Mouse (Mus musculus): ENCODE measurements around the gene Slc38a9. TPM values are rescaled to one million over a fixed set of nuclear protein-coding genes. Genes with fewer than 3 reads are reported as not detected.

The Slc38a9 gene
- polyA plus RNA-seq, 1 experiment from 2014 or later: 6.6 TPM

- H3K36me3 ChIP-seq (ENCODE audit: control insufficient read depth, insufficient read depth): no peaks in the 10 kb centered on the region
- H3K27me3 ChIP-seq (replicated peaks; ENCODE audit: control insufficient read depth, insufficient read depth, low read length): no peaks in the 10 kb centered on the region
- no peak for ATAC-seq
- H3K4me3 ChIP-seq (ENCODE audit: low read depth, low read length): no peak overlapping the region
- no peaks in the 10 kb centered on the region for H3K9me3 ChIP-seq (ENCODE audit: control insufficient read depth)
- no peaks in the 10 kb centered on the region for H3K4me1 ChIP-seq (replicated peaks; ENCODE audit: control insufficient read depth, insufficient read depth, low read length)
- H3K27ac ChIP-seq (ENCODE audit: low read depth, low read length): no peak overlapping the region
- no peak for TF ChIP-seq CTCF (IDR thresholded peaks at IDR 0.05; ENCODE audit: low read depth)
- 86% methylated on average over 6 of the region's 6 CpGs for WGBS
- H3K9ac ChIP-seq (ENCODE audit: low read depth, low read length): no peak overlapping the region
- H3K4me2 ChIP-seq (replicated peaks; ENCODE audit: low read depth): no peak overlapping the region
Observed at GRCm38 (mm10) chr13:112740073-112740472, 79.5 kb downstream of the Slc38a9 start.

- H3K4me3 ChIP-seq (ENCODE audit: low read depth, low read length): no peak overlapping the region
- no peak overlapping the region for H3K4me2 ChIP-seq (replicated peaks; ENCODE audit: low read depth)
- 33% methylated on average over 14 of the region's 14 CpGs for WGBS
- no peak for ATAC-seq
- no peaks in the 10 kb centered on the region for H3K4me1 ChIP-seq (replicated peaks; ENCODE audit: control insufficient read depth, insufficient read depth, low read length)
- H3K9ac ChIP-seq (ENCODE audit: low read depth, low read length): no peak overlapping the region
- no peak overlapping the region for H3K27ac ChIP-seq (ENCODE audit: low read depth, low read length)
- no peaks in the 10 kb centered on the region for H3K27me3 ChIP-seq (replicated peaks; ENCODE audit: control insufficient read depth, insufficient read depth, low read length)
- no peaks in the 10 kb centered on the region for H3K9me3 ChIP-seq (ENCODE audit: control insufficient read depth)
- no peaks in the 10 kb centered on the region for H3K36me3 ChIP-seq (ENCODE audit: control insufficient read depth, insufficient read depth)
- no peak for TF ChIP-seq CTCF (IDR thresholded peaks at IDR 0.05; ENCODE audit: low read depth)
Observed at GRCm38 (mm10) chr13:112742076-112742830, 81.7 kb downstream of the Slc38a9 start.

DNA sequence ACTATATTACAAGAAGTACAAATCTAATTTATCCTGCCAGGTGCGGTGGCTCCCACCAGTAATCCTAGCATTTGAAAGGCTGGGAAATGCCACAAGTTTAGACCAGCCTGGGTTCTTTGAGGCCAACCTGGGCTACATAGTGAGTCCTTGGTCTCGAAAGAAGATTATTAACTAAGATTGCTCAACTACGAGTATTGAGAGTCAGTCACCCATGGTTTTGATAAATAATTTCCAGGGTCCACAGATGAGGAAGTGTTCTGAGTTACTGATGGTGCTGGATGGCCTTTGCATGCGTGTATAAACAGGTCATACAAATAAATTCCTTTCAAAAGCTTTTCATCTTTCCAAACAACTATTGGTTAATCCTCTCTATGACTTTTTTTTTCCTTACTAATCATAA is 83.1 kb downstream of the Slc38a9 start:
- Histone ChIP-seq H3K27me3 (replicated peaks; ENCODE audit: control insufficient read depth, insufficient read depth, low read length) (no peaks in the 10 kb centered on the region), H3K4me1 (replicated peaks; ENCODE audit: control insufficient read depth, insufficient read depth, low read length) (no peaks in the 10 kb centered on the region), H3K27ac (ENCODE audit: low read depth, low read length) (no peak overlapping the region), H3K4me2 (replicated peaks; ENCODE audit: low read depth) (no peak overlapping the region), H3K36me3 (ENCODE audit: control insufficient read depth, insufficient read depth) (no peaks in the 10 kb centered on the region), H3K9me3 (ENCODE audit: control insufficient read depth) (no peaks in the 10 kb centered on the region), H3K4me3 (ENCODE audit: low read depth, low read length) (no peak overlapping the region), H3K9ac (ENCODE audit: low read depth, low read length) (no peak overlapping the region)
- TF ChIP-seq CTCF (IDR thresholded peaks at IDR 0.05; ENCODE audit: low read depth): no peak
- WGBS: 68% methylated on average over 4 of the region's 4 CpGs
- no peak for ATAC-seq

GRCm38 (mm10) chr13:112744061-112744849 is 83.7 kb downstream of the Slc38a9 start:
- Histone ChIP-seq H3K27ac (ENCODE audit: low read depth, low read length) (no peak overlapping the region), H3K4me2 (replicated peaks; ENCODE audit: low read depth) (no peak overlapping the region), H3K9me3 (ENCODE audit: control insufficient read depth) (no peaks in the 10 kb centered on the region), H3K9ac (ENCODE audit: low read depth, low read length) (no peak overlapping the region), H3K36me3 (ENCODE audit: control insufficient read depth, insufficient read depth) (no peaks in the 10 kb centered on the region), H3K27me3 (replicated peaks; ENCODE audit: control insufficient read depth, insufficient read depth, low read length) (no peaks in the 10 kb centered on the region), H3K4me3 (ENCODE audit: low read depth, low read length) (no peak overlapping the region), H3K4me1 (replicated peaks; ENCODE audit: control insufficient read depth, insufficient read depth, low read length) (no peaks in the 10 kb centered on the region)
- WGBS: 80% methylated on average over 15 of the region's 15 CpGs
- no peak for ATAC-seq
- TF ChIP-seq CTCF (IDR thresholded peaks at IDR 0.05; ENCODE audit: low read depth): no peak

DNA sequence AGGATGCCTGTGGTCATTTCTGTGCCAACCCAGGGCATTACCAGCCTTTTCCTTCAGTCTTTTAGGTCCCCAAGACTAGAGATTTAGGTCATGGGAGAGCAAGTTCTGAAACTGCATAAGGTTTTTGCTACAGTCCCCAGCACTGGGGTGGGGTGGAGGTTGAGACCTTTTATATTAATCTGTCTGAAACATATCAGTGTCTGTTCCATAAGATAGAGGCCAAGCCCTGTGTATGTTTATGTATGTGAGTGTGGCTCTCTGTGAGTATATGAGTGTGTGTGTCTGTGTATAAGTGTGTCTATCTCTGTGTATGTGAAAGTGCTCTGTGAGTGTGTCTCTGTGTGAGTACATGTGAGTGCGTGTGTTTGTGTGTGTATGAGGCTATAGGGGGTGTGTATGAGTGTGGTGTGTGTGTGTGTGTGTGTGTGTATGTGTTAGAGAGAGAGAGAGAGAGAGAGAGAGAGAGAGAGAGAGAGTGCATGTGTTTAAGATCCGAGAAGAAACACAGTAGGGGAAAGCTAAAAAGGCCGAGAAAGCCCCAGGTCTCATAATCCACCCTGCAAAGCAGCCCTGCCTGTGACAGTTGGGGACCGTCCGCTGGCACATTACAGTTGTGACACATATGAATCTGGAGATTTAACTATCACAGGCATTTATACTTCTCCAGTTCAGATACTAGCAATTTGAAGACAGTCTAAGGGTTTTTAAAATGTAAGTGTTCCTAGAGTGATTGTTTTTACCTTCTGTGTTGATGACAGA is 85.6 kb downstream of the Slc38a9 start:
- H3K9ac ChIP-seq (ENCODE audit: low read depth, low read length): no peak overlapping the region
- H3K4me2 ChIP-seq (replicated peaks; ENCODE audit: low read depth): no peak overlapping the region
- no peaks in the 10 kb centered on the region for H3K9me3 ChIP-seq (ENCODE audit: control insufficient read depth)
- WGBS: 88% methylated on average over 5 of the region's 5 CpGs
- H3K4me1 ChIP-seq (replicated peaks; ENCODE audit: control insufficient read depth, insufficient read depth, low read length): no peaks in the 10 kb centered on the region
- no peak for ATAC-seq
- H3K27ac ChIP-seq (ENCODE audit: low read depth, low read length): no peak overlapping the region
- no peak for TF ChIP-seq CTCF (IDR thresholded peaks at IDR 0.05; ENCODE audit: low read depth)
- H3K27me3 ChIP-seq (replicated peaks; ENCODE audit: control insufficient read depth, insufficient read depth, low read length): no peaks in the 10 kb centered on the region
- no peaks in the 10 kb centered on the region for H3K36me3 ChIP-seq (ENCODE audit: control insufficient read depth, insufficient read depth)
- H3K4me3 ChIP-seq (ENCODE audit: low read depth, low read length): no peak overlapping the region

DNA sequence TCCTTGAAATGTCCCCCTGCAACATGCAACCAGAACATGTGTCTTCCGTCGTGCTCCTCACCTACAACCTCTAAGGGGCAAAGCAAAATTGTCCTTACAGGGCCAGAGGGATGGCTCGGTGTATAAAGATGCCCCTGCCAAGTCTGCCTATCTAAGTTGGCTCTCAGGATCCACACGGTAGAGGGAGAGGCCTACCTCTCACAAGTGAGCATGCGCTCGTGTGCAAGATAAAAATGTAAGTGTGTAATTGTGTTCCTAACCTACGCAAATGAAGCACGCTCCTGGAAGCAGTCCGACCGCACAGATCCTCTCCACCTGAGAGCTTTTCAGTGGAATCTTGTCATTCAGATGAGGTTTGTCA is 86.1 kb downstream of the Slc38a9 start:
- Histone ChIP-seq H3K27me3 (replicated peaks; ENCODE audit: control insufficient read depth, insufficient read depth, low read length) (no peaks in the 10 kb centered on the region), H3K36me3 (ENCODE audit: control insufficient read depth, insufficient read depth) (no peaks in the 10 kb centered on the region), H3K4me1 (replicated peaks; ENCODE audit: control insufficient read depth, insufficient read depth, low read length) (no peaks in the 10 kb centered on the region), H3K27ac (ENCODE audit: low read depth, low read length) (no peak overlapping the region), H3K9ac (ENCODE audit: low read depth, low read length) (no peak overlapping the region), H3K4me2 (replicated peaks; ENCODE audit: low read depth) (no peak overlapping the region), H3K4me3 (ENCODE audit: low read depth, low read length) (no peak overlapping the region), H3K9me3 (ENCODE audit: control insufficient read depth) (no peaks in the 10 kb centered on the region)
- 85% methylated on average over 10 of the region's 10 CpGs for WGBS
- no peak for TF ChIP-seq CTCF (IDR thresholded peaks at IDR 0.05; ENCODE audit: low read depth)
- ATAC-seq: no peak

All from intestine, postnatal 0 days (tissue).